Mouse (Mus musculus): Measurements from ENCODE around the gene Fastkd2.

- TF ChIP-seq TCF3 (IDR thresholded peaks at IDR 0.05; ENCODE audit: insufficient read length, low read depth): no peak
- no peak for TF ChIP-seq POLR2AphosphoS2 (IDR thresholded peaks at IDR 0.05; ENCODE audit: insufficient read length, low read depth)
These were observed 39.9 kb downstream of the Fastkd2 start for GRCm38 (mm10) chr1:63770309-63770708.

Measured in myocyte (in vitro differentiated cells).